Mouse (Mus musculus): ENCODE data around the gene Zkscan17.

Zkscan17 gene

DNA sequence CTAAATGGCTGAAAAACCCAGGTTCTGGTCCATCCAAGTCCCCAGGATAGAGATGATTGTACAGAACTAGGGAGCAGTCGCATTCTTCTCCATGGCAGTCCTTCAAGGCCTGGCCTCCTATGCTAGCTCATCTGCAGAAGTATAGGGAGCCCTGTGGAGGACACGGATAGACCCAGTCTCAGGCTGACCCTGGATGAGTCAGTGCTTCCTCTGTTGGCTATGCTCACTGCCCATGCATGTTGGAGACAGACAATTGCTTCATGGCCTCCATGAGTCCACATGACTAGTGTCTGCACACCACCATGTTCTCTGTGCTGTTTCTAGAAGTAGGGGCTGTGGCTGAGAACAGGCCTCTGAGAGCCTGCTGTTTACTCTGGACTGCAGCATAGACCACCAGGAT lies 70.2 kb downstream of the Zkscan17 start:
- no peak for DNase-seq (ENCODE audit: low spot score)

DNA sequence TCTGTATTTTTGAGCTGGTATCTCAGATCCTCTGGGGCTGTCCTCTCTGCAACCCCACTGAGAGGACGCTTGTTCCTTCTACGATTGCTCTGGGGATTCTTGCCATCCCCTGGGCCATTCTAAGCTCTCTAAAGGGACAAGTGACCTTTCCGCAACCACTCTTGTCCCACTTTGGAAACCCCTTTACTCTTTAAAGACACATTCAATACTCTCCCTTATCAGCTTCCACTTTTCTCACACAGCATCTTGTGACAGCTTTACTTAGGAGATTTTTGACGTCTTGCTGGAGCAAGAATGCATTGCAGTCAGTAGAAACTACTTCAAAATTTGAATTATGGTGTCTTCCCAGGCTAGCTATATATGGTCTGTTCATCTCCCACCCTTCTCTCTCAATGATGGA lies 75.5 kb downstream of the Zkscan17 start, which contains the start of gene Snap47:
Gene Snap47 (minus strand): TSS at position 101 of the 400 bp plus-strand sequence.
- DNase-seq (ENCODE audit: low spot score) = no peak

DNA sequence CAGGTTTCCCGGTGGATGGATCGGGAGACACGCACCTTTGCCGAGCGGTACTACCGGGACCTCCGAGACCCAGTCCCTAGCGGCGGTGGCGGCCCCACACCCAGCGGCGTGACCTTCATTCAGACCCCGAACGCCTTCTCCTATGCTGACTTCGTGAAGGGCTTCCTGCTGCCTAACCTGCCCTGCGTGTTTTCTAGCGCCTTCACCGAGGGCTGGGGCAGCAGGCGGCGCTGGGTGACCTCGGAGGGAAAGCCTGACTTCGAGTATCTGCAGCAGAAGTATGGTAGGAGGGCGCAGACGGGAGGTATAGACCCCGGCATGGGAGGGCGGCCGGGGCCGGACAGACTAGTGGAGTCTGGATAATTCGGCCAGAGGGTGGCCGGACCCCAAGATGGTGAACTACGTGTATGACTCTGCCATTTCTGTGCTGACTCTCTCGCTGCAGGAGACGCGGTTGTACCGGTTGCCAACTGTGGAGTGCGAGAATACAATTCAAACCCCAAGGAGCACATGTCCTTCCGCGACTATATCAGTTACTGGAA lies 76.2 kb downstream of the Zkscan17 start:
- no peak for DNase-seq (ENCODE audit: low spot score)

DNA sequence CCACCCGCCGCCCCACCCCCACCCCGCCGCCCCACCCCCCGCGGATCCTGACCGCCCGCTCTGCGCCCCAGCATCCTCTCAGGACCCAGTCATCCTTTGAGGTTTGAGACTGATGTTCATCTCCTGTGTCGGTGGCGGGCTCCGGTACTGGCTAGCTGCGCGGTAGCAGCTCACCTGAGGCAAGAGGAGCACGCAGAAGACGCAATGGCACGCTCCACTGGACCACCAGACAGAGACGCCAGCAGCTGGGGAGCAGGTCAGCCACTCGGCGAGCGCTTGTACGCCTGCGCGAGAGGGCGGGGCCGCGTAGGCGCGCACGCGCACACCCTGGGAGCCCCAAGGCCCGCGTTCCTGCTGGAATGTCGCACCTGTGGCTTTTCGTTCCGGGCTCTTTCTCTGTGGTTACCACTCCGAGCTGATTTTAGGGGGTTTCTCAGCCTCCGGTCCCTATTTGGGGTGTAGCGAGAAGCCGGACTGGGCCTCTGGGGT lies 76.8 kb downstream of the Zkscan17 start, which contains the start of gene Jmjd4:
Gene Jmjd4 (plus strand): TSS at position 305 of the 489 bp plus-strand sequence.
- DNase-seq (ENCODE audit: low spot score) = peak; percentile 83

DNA sequence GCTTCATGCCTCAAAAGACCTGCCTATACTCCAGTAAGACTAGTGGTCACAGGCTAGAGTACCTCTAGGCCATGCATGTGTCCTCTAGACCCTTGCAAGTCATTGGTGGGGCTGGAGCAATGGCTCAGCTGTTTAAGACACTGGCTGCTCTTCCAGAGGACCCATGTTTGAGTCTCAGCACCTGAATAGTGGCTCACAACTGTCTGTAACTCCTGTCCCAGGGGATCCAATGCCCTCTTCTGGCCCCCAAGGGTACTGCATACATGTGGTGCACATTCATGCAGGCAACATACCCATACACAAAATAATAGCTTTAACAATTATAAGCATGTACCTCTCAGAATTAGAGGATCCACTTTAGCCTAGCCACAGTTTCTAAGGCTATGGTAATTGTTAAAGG lies 83.4 kb downstream of the Zkscan17 start:
- DNase-seq (ENCODE audit: low spot score) = no peak

DNA sequence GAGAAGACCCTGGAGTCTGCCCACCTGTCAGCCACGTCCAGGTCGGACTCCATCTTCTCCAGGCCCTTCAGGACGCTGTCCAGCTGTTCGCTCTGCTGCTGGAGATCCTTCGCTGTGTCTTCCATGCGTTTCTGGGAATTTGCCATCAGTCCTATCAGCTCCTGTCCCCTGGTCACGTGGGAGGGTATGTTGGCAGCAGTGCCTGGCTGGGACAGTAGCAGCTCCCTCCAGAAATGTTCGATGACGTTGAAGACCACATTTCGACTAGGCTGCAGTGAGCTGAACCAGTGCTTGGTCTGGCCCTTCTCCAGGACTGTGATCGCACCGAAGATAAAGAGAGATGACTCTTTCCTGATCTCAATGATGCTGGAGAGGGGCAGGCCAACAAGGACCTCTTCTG lies 88.6 kb downstream of the Zkscan17 start:
- DNase-seq (ENCODE audit: low spot score) = no peak

Measured in ovary, adult 18-20 months (tissue).